Mouse (Mus musculus) kidney, postnatal 14 days (tissue): ENCODE data around the gene Bcl7b.

Experiments
- DNase-seq: peaks from one replicate; pipeline ENCODE4 v3.0.0; 2022; ENCODE audit warnings: mixed read lengths

Bcl7b gene

DNA sequence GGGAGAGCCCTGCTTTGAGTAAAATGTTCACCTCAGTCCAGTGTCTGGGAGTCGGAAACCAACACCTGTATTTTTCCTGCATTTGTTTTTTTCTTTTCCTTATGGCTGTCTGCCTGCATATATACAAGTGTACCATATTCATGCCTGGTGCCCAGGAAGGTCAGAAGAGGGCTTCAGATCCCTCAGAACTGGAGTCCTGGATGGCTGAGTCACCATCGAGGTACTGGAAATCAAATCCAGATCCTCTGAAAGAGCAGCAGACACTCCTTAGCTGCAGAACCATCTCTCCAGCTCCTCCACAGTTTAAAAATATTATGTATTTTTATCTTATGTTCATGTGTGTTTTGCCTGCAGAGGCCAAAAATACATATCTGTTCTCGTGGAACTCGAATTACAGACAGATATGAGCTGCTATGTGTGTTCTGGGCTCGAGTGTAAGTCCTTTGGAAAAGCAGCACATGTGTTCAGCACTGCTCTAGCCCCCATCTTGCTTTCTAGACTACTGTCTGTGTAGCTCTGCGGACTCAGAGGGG is 3.7 kb downstream of the Bcl7b start:
- DNase-seq = no peak

DNA sequence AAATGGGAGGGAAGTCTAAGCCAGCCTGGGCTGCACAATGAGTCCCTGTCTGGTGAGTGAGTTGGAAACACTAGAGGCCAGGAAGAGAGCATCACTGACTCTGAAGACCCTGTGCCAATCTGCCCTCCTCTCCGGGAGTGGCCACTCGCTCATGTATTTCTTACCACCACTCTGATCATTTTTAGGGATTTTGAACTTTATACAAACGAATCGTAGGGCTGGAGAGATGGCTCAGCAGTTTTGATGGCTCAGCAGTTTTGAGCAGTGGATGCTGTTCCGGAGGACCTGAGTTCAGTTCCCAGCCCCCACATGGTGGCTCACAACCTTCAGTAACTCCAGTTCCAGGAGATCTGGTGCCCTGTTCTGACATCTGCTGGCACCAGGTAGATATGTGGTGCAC is 4.9 kb downstream of the Bcl7b start:
- DNase-seq = no peak

DNA sequence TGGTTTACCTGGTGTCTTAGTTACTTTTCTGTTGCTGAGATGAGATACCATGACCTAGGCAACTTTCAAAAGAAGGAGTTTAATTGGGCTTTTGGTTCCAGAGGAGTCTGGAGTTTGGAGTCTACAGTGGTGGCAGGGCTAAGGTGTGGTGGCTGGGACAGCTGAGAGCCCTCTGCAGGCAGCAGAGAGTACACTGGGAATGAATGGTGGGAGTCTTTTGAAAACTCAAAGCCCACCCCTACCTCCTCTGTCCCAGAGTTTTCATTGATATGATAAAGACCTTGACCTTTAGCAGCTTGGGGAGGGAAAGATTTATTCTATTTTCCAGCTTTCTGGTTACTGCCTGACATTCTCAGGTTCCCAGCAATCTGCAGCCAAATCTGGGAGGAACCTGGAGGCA is 7.0 kb downstream of the Bcl7b start:
- DNase-seq = no peak

DNA sequence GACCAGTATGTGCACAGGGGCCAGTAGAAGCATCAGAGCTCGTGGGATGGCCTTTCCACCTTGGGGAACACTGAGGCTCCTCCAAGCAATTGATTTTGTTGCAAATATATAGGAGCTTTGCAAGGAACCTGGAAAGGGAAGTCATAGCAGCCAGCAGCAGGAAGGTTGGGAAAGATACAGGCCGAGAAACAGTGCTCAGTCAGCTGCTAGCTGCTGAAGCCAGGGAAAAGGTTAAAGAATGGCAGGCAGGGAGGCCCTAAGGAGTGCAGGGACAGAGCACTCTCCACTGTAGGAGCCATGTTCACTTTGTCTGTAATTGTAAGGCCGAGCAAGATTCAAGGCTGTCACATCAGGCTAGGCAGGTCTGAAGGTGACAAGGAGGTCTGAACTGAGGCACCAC is 10.4 kb downstream of the Bcl7b start:
- DNase-seq = no peak

DNA sequence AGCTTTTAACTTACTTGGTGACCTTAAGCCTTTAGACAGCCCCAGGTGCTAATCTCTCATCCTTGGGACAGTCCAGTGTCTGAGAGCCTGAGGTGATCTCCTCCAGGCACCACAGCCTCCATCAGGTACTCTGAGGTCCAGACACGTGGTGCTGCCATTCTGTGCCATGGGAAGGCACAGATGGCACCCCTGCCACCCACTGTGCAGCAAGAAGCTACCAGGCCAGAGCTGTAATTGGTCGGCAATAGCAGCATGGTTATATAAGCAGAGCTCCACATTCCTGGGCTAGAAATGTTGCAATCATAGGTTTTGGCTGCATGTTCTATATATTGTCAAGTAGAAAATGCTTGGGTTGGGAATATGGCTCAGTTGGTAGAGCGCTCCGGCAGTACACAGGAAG is 10.9 kb downstream of the Bcl7b start:
- DNase-seq = no peak

DNA sequence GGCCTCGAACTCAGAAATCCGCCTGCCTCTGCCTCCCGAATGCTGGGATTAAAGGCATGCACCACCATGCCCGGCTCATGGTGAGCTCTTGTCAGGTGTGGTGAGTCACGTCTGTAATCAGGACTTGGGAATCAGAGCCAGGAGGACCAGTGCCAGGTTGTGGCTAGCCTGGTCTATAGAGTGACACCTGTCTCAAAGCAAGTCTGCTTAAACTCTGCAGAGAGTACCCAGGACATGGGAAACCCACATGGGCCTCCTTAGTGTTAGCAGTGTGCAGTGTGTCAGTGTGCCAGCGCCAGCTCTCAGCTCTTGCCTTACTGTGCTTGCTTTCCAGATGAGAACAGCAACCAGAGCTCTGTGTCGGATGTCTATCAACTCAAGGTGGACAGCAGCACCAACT is 11.5 kb downstream of the Bcl7b start:
- DNase-seq = no peak

DNA sequence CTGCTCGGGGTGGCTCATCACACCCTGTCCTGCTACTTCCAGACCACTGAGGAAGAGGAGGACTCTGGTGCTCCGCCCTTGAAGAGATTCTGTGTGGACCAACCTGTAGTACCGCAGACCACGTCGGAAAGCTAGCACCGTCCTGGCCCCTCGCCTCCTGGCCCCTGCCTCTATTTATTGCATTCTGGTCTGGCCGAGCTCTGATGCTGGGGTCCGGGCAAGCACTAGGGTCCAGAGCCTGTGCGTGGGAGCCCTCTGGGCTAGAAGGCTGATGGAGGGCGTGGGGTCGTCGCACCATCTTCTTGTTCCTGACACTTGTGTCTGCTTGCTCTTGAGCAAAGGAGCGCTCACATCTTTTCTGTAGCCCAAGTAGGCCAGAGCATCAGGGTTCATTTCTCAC is 12.7 kb downstream of the Bcl7b start:
- no peak for DNase-seq

DNA sequence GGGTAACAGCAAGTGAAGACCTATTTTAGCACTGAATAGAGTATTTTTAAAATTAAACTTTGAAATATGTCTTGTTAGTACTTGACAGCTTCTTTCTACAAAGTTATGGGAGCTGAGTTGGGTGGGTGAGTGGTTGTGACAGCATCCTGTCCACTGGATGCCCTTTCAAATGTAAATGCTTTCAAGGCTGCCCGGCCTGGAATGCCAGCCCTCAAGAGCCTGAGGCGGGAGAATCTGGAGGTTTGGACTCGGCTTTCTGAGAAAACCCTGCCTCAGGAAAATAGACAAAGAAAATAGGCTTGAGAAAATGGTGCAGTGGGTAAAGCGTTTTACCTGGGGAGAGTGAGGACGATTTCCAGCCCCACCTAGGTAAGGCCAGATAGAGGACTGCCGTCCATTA is 13.7 kb downstream of the Bcl7b start:
- DNase-seq = no peak

DNA sequence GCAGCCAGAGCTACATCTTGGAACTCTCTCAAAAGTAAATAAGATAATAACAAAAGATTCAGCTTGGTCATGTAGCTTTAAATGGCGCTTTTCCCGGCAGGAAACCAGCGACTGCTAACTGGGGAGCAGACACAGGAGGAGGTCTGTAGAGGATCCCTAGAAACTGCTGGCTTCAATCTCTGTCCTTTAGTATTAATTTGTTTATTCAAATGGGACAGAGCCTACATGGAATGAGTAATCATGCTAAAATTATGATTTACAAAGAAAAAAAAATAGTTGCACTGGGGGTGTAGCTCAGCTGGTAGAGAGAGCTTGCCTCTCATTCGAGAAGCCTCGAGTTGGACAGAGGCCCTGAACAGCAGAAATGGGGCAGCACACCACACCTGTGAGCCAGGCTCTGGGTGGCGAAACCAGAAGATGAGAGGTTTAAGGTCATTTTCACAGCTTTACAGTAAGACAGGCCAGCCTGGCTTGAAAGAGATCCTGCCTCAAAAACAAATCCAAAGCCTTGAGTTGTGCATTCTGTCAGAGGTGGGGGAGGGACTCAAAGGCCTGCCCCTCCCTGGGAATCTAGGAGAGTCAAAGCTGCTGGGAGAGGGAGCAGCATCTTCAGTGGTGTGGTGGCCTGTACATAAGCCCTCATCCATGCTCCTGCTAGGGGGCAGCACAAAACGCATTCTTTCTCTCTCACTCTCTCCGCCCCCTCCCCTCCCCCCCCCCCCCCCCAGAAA is 15.2 kb downstream of the Bcl7b start:
- DNase-seq = peak; percentile 38

DNA sequence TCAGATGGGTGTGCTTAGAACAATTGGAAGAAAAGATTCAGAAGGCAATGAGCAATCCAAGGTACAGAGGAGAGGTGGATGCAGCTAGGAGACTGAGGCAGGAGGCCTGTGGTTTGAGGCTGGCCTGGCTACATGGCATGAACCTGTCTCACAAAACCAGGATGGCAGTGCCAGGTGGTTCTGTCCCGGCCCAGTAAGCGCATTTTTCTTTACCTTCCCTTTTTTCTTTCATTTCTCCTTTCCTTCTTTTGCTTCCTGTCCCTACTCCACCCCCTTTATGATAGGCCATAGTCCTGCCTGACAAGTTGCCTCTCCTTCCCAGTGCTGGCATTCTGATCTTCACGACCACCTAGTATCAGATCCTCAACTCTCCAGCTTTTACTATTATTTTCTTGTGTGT is 16.9 kb downstream of the Bcl7b start:
- no peak for DNase-seq

DNA sequence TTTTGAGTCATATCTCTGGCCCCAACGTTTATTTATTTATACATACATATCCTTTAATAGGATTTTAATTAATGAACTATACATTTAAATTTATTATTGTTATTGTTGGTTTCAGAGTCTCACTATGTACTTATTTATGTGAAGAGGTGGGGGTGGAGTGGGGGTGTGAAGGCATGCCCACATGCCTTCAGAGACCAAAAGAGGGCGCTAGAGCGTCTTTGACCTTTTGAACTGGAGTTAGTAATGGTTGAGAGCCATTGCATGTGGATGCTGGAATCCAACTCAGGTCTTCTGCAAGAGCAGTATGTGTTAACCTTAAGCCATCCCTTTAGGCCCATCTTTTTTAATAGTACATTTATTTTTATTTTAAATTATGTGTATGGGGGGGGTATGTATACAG is 17.5 kb downstream of the Bcl7b start:
- no peak for DNase-seq

DNA sequence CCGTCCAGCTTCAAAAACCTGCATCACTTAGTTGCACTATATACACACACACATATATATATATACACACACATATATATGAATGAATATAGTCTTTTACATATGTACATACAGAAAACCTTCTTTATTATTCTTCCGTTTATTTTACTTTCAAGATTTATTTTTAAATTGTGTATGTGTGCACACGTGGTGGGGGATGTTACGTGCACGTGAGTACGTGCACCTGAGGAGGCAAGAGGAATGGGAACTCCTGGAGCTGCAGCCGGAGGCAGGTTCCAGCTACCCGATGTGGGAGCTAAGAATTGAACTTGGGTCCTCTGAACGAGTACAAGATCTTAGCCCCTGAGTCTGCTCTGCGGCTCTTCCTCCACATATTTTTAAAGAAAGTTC is 18.1 kb downstream of the Bcl7b start:
- DNase-seq = no peak

DNA sequence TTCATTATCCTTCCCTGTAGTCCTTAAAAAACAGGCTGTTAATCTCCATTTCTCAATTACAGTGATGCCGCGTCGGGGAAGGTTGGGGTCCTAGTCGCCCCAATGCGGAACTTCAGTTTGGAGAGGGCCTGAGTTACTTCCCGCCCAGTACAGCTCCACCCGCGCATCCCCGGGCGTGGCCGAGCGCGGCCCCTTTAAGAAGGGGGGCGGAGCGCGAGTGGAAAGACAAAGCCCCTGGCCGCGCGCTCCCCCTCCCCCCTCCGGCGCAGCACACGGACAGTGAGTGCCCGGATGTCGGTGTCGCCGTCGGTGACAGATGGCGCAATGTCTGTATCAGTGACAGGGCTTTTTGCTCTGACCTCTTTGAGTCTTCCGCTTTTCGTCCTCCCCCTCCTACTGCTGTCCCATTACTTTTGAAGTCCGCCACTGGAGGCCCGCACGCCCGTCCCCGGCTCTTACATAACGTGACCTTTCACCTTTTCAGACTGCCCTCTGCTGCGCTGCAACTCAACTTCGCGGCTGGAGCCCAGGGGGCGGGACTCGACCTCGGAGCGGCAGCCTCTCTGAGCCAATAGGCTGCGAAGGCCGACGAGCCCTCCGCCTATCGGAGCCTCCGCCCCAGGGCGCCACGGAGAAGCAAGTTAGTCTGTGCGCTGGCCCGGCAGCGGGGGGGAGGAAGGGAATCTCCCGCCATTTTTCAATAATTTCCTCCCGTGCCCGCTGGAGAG is 18.7 kb downstream of the Bcl7b start, which contains the start of gene Baz1b:
TSS of gene Baz1b (plus strand) at position 644 of the 728 bp plus-strand sequence.
- DNase-seq = peak; percentile 99

DNA sequence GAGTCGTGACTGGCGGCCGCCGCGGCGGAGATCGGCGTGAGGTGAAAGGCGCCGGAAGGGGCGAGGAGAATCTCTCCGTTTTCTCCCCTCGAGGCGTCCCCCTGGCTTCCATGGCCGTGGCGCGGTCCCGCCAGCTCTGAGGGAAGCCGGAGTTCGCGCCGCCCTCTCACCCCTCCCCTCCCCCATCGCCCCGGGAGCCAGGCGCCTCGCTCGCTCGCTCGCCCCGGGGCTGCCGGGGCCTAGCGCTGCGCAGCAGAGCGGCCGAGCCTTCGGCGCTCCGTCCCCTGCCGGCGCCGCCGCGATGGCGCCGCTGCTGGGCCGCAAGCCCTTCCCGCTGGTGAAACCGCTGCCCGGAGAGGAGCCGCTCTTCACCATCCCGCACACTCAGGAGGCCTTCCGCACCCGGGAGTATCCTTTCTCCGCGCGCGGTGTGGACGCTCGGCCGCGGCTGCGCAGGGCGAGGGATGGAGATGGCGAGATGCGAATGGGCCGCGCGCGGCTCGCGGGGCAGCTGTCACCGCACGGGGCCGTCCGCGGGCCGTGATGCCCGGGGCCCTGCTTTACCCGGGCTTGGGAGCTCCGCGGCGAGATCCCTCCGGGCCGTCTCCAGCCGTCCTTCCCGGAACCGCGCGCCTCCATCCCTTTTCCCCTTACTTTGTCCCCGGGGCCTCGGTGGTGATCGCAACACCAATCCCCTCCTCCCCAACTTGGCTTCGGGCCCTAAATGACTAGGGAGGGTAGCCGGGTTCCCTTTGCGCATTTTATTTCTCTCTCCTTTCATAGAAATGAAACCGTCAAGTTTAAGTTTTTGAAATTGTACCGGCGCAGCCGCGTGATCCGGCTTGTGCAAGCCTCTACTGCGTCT is 19.5 kb downstream of the Bcl7b start:
- no peak for DNase-seq

DNA sequence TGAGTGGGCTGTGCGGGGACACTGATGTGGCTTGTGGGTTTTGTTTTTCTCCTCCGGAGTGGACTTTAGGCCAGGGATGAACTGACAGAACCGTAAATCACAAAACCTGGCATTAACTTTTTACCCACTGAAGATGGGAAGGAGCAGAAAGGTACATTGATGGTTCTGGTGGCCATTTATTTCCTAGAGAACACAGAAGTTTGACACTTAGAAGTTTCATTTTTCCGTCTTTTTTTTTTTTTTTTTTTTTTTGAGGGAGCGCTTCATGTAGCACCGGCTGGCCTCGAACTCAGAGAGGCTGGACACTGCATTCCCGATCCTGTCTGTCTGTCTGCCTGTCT is 20.1 kb downstream of the Bcl7b start:
- no peak for DNase-seq

DNA sequence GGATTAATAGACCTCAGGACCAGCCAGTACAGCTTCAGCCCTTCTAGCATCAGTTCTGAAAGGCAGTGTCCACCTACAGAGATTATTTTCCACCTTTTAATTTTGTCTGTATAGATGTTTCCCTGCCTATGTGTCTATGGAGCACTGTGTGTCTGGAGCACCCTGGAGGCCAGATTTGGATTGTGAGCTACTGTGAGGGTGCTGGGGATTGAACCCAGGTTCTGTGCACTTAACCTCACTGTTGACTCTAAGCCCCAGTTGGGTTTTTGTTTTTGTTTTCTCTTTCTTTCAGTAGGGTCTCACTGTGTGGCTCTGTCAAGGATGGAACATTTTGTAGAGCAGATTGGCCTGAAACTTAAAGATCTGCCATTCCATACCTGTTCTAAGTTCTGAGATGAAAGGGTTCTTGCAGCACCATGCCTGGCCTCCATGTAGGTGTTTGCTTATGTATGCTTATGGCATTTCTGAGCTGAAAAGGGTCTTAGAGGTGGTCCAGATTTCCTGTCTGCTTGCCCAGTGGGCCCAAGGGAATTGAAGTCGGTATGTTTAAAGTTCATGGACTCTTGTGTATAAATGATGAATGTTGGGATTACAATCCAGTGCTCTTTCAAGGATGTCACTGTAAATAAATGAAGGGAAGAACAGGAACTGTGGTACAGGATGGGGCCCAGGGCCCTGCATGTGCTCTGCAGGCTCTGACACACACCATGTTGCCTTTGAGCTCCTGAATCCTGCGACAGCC is 21.4 kb downstream of the Bcl7b start:
- no peak for DNase-seq

DNA sequence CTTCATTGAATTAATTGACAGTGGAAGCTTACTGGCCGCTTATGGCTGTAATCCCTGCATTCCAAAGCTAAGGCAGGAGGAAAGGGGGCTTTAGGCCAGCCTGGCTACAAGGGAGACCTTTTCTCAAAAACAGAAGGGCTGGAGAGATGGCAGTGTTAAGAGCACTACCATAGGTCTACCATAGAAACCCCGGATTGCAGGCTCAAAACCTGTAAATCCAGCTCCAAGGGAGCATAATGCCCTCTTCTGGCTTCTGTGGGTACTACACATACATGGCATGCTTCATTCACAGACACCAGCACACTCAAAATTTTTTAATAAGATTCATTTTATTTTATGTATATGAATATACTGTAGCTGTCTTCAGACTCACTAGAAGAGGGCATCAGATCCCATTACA is 23.5 kb downstream of the Bcl7b start:
- DNase-seq = peak; percentile 79

DNA sequence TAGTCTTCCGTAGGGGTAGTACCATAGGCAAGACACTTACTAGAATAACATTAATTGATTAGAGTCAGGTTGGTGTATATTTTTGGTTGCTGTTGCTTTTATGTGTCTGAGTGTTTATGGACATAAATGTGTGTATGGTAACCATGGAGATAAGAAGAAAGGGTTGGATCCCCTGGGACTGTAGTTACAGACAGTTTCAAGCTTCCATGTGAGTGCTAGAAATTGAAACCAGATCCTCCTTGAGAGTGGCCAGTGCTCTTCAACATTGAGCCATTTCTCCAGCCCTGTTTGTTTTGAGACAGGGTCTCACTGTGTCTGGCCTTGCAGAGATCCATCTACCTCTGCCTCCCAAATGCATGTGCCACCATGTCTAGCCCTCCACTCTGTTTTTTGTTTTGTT is 24.3 kb downstream of the Bcl7b start:
- no peak for DNase-seq

DNA sequence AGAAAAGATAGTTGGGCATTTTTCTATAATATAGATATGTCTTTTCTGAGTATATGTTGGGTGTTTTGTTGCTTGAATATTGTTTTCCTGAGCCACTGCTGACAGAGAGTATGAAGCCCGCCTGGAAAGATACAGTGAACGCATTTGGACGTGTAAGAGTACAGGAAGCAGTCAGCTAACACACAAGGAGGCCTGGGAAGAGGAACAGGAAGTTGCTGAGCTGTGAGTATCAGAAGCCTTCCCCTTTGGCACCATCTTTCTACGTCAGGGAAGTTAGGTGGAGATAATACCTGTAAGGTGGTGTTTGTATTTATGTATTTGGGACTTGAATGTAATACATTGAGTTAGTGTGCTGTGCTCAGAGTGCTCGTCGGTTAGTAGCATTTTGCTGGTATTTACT is 28.3 kb downstream of the Bcl7b start:
- DNase-seq = no peak

DNA sequence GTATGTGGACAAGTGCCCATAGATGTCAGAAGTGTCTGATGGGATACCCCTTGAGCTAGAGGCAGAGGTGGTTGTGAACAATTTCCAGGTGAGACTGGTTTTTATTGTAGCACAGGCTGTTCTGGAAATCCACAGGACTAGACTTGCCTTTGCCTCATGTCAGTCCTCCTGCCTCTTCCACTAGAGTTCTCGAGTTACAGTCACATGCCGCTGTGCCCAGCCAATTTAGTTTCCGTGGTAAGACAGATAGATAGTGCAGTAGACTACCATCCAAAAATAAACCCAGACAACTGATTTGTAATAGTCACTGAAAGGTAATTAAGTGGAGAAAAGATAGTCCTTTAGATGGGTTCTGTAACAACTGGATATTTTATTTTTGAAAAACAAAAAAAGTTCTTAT is 34.7 kb downstream of the Bcl7b start:
- DNase-seq = no peak

DNA sequence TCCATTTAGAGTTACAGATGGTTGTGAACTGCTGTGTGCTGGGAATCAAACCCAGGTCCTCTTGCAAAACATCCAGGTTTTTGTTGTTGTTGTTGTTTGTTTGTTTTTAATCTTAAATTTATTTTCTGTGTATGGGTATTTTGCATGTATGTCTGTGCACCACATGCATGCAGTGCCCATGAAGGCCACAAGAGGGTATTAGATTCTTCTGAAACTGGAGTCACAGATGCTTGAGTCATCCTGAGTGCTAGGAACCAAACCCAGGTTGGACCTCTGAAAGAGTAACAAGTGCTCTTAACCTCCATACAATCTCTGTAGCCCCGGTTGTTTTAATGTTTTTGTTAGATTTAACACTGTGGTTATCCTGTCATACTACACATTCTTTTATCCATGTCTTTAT is 40.1 kb downstream of the Bcl7b start:
- DNase-seq = no peak

DNA sequence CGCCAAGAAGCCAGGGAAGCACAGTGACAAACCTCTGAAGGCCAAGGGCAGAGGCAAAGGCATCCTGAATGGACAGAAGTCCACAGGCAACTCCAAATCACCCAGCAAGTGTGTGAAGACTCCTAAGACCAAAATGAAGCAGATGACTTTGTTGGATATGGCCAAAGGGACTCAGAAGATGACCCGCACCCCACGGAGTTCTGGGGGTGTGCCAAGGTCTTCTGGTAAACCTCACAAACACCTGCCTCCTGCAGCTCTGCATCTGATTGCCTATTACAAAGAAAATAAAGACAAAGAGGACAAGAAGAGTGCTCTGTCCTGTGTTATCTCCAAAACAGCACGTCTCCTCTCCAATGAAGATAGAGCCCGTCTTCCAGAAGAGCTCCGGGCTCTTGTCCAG is 48.8 kb downstream of the Bcl7b start:
- no peak for DNase-seq

DNA sequence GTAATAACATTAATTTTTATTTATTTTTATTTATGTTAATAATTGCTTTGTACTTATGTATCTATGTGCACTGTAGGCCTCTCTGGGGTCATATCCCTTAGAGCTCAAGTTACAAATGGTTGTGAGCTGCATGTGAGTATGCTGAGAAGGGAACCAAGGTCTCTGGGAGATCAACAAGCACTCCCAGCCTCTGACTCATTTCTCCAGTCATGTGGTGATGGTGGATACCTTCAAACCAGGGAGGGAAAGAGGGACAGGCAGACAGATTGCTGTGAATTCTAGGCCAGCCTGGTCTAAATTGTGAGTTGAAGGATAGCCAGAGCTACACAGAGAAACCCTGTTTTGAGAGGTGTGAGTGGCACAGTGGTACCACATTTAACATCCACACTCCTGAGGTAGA is 52.9 kb downstream of the Bcl7b start:
- DNase-seq = no peak
